Mouse (Mus musculus): ENCODE data around the gene Fis1.

- TF ChIP-seq EP300 (optimal IDR thresholded peaks at IDR 0.05) (no peak), CTCF (IDR thresholded peaks at IDR 0.05; ENCODE audit: low read depth) (peak; percentile 61)
Measured at GRCm38 (mm10) chr5:136939284-136939683, 13.8 kb upstream of the Fis1 start.

All from stomach, postnatal 0 days (tissue).